Mouse (Mus musculus): ENCODE results near the gene Pax9. TPM values are rescaled to one million over a fixed set of nuclear protein-coding genes. Genes with fewer than 3 reads are reported as not detected.

Gene Pax9
- total and polyA plus RNA-seq, 3 experiments, result 0.06 TPM; not detected in 2

- Histone ChIP-seq H3K4me2 (ENCODE audit: insufficient read depth, low read depth, poor library complexity, severe bottlenecking) (no peak overlapping the region), H3K27me3 (replicated peaks) (no peaks in the 10 kb centered on the region), H3K27ac (ENCODE audit: insufficient read depth, low read depth) (no peak overlapping the region), H3K4me3 (replicated peaks in 1 of 3; ENCODE audit: low read depth in 2 of 3, low read length in 2 of 3, poor library complexity in 1 of 3) (no peak overlapping the region), H3K9me3 (replicated peaks; ENCODE audit: low read length) (no peaks in the 10 kb centered on the region), H3K9ac (ENCODE audit: insufficient read depth, low read depth) (no peak overlapping the region), H3K4me1 (ENCODE audit: control insufficient read depth in 1 of 2, insufficient read depth in 2 of 2) (peaks cover 0 to 15% of the 10 kb centered on the region in 2 experiments; a peak in 2 of 4 replicates), H3K79me2 (replicated peaks; ENCODE audit: control insufficient read depth, extremely low read depth, insufficient read depth, poor library complexity, severe bottlenecking) (no peaks in the 10 kb centered on the region), H3K36me3 (replicated peaks in 1 of 2; ENCODE audit: control insufficient read depth in 1 of 2, insufficient read depth in 1 of 2, low read length in 1 of 2) (no peaks in the 10 kb centered on the region)
- in situ Hi-C loops (cut with MboI; ENCODE audit: low pct_ligation_motif_present, low pct_unique_long_range_greater_than_20kb, low sequenced_read_pairs), result loop anchor here (25.0 kb wide), 1 partner anchor 498 kb away; the partner anchor contains the start of gene Slc25a21
- dilution Hi-C loops (cut with MboI; ENCODE audit: extremely low pct_ligation_motif_present, extremely low pct_unique_long_range_greater_than_20kb, low sequenced_read_pairs), result no loop called here
- TF ChIP-seq IRF4 (IDR thresholded peaks at IDR 0.05; ENCODE audit: low read depth, low read length), result no peak
- no peak for TF ChIP-seq TBP (conservative IDR thresholded peaks at IDR 0.05; ENCODE audit: low read depth, low read length)
- TF ChIP-seq CHD2 (IDR thresholded peaks at IDR 0.05; ENCODE audit: low read length), result no peak
- TF ChIP-seq POLR2AphosphoS2 (IDR thresholded peaks at IDR 0.05; ENCODE audit: low read depth, low read length), result no peak
- DNase-seq (ENCODE audit: extremely low read depth), result no peak
Observed at GRCm38 (mm10) chr12:56689736-56690135, 1.8 kb upstream of the Pax9 start.

DNA sequence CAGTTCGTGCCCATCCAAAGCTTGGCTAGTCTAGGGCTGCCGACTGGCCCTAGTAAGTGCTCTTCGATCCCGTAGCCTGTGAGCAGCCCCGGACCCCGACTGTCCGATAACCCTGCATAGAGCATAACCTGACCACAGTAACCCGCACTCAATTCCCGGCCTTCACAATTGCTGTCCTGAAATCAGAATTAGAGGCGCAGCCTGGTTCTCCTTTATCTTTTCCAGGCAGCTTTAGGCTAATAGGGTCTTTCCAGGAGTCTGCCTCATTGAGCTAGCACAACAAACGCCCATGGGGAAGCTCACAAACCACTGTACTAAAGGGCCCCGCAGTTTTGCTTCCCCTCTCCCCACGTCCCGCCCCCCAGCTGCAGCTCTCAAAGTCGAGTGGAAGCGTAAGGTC lies 1.2 kb upstream of the Pax9 start:
- no peak overlapping the region for H3K4me2 ChIP-seq (ENCODE audit: insufficient read depth, low read depth, poor library complexity, severe bottlenecking)
- no peaks in the 10 kb centered on the region for H3K79me2 ChIP-seq (replicated peaks; ENCODE audit: control insufficient read depth, extremely low read depth, insufficient read depth, poor library complexity, severe bottlenecking)
- H3K9ac ChIP-seq (ENCODE audit: insufficient read depth, low read depth), result no peak overlapping the region
- no peak overlapping the region for H3K4me3 ChIP-seq (replicated peaks in 1 of 3; ENCODE audit: low read depth in 2 of 3, low read length in 2 of 3, poor library complexity in 1 of 3)
- no peaks in the 10 kb centered on the region for H3K27me3 ChIP-seq (replicated peaks)
- no peak for DNase-seq (ENCODE audit: extremely low read depth)
- dilution Hi-C loops (cut with MboI; ENCODE audit: extremely low pct_ligation_motif_present, extremely low pct_unique_long_range_greater_than_20kb, low sequenced_read_pairs), result no loop called here
- peaks cover 0 to 15% of the 10 kb centered on the region in 2 experiments; a peak in 2 of 4 replicates for H3K4me1 ChIP-seq (ENCODE audit: control insufficient read depth in 1 of 2, insufficient read depth in 2 of 2)
- H3K9me3 ChIP-seq (replicated peaks; ENCODE audit: low read length), result no peaks in the 10 kb centered on the region
- TF ChIP-seq PAX5 (IDR thresholded peaks at IDR 0.05; ENCODE audit: low read length), result no peak
- no peak for TF ChIP-seq KAT2A (IDR thresholded peaks at IDR 0.05; ENCODE audit: insufficient replicate concordance, low read length)
- no peak for TF ChIP-seq RAD21 (IDR thresholded peaks at IDR 0.05; ENCODE audit: low read depth, low read length)
- no peak for TF ChIP-seq E2F4 (IDR thresholded peaks at IDR 0.05; ENCODE audit: insufficient replicate concordance, low read depth, low read length)
- TF ChIP-seq NRF1 (IDR thresholded peaks at IDR 0.05; ENCODE audit: low read depth, low read length), result no peak
- TF ChIP-seq CHD2 (IDR thresholded peaks at IDR 0.05; ENCODE audit: low read length), result no peak
- no peak for TF ChIP-seq SMC3 (IDR thresholded peaks at IDR 0.05; ENCODE audit: low read depth, low read length)
- TF ChIP-seq ETS1 (conservative IDR thresholded peaks at IDR 0.05; ENCODE audit: low read depth, low read length), result no peak
- no peak for TF ChIP-seq RCOR1 (conservative IDR thresholded peaks at IDR 0.05; ENCODE audit: low read depth, low read length)
- TF ChIP-seq ZC3H11A (IDR thresholded peaks at IDR 0.05; ENCODE audit: low read depth, low read length), result no peak
- in situ Hi-C loops (cut with MboI; ENCODE audit: low pct_ligation_motif_present, low pct_unique_long_range_greater_than_20kb, low sequenced_read_pairs), result loop anchor here (25.0 kb wide), 1 partner anchor 497 kb away; the partner anchor contains the start of gene Slc25a21
- H3K27ac ChIP-seq (ENCODE audit: insufficient read depth, low read depth), result no peak overlapping the region
- H3K36me3 ChIP-seq (replicated peaks in 1 of 2; ENCODE audit: control insufficient read depth in 1 of 2, insufficient read depth in 1 of 2, low read length in 1 of 2), result no peaks in the 10 kb centered on the region

DNA sequence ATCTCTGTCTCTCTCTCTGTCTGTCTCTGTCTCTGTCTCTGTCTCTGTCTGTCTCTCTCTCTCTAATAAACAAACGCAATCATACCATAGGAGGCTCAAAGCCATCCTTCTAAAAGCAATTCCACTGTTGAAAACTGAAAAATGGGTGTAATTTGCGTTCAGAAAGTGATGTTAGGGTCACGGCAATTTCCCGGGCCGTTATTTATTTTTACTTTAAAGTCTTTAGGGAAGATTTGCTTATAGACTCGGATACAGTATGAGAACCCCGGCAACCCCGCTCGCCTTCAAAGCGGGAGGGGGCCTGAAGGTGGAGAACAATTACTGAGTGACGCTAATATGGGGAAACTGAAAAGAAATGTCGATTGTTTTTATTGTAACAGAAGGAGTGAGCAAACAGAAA lies 566 bp upstream of the Pax9 start:
- Histone ChIP-seq H3K27ac (ENCODE audit: insufficient read depth, low read depth) (no peak overlapping the region), H3K9me3 (replicated peaks; ENCODE audit: low read length) (no peaks in the 10 kb centered on the region), H3K27me3 (replicated peaks) (no peaks in the 10 kb centered on the region), H3K9ac (ENCODE audit: insufficient read depth, low read depth) (no peak overlapping the region), H3K36me3 (replicated peaks in 1 of 2; ENCODE audit: control insufficient read depth in 1 of 2, insufficient read depth in 1 of 2, low read length in 1 of 2) (no peaks in the 10 kb centered on the region), H3K4me2 (ENCODE audit: insufficient read depth, low read depth, poor library complexity, severe bottlenecking) (no peak overlapping the region), H3K4me1 (ENCODE audit: control insufficient read depth in 1 of 2, insufficient read depth in 2 of 2) (peaks cover 0 to 10% of the 10 kb centered on the region in 2 experiments; a peak in 2 of 4 replicates), H3K4me3 (replicated peaks in 1 of 3; ENCODE audit: low read depth in 2 of 3, low read length in 2 of 3, poor library complexity in 1 of 3) (no peak overlapping the region), H3K79me2 (replicated peaks; ENCODE audit: control insufficient read depth, extremely low read depth, insufficient read depth, poor library complexity, severe bottlenecking) (no peaks in the 10 kb centered on the region)
- in situ Hi-C loops (cut with MboI; ENCODE audit: low pct_ligation_motif_present, low pct_unique_long_range_greater_than_20kb, low sequenced_read_pairs), result loop anchor here (25.0 kb wide), 1 partner anchor 496 kb away; the partner anchor contains the start of gene Slc25a21
- dilution Hi-C loops (cut with MboI; ENCODE audit: extremely low pct_ligation_motif_present, extremely low pct_unique_long_range_greater_than_20kb, low sequenced_read_pairs), result no loop called here
- DNase-seq (ENCODE audit: extremely low read depth), result no peak
- TF ChIP-seq POLR2AphosphoS2 (IDR thresholded peaks at IDR 0.05; ENCODE audit: low read depth, low read length) (no peak), JUN (IDR thresholded peaks at IDR 0.05; ENCODE audit: insufficient read depth, low read depth, low read length) (no peak), ZC3H11A (IDR thresholded peaks at IDR 0.05; ENCODE audit: low read depth, low read length) (no peak), ELF1 (IDR thresholded peaks at IDR 0.05; ENCODE audit: low read depth, low read length) (no peak), GABPA (IDR thresholded peaks at IDR 0.05; ENCODE audit: insufficient replicate concordance, low read depth, low read length) (no peak), CTCF (conservative IDR thresholded peaks at IDR 0.05 in 1 of 2, IDR thresholded peaks at IDR 0.05 in 1 of 2; ENCODE audit: low read depth in 2 of 2, low read length in 2 of 2) (no peak), MAFK (IDR thresholded peaks at IDR 0.05; ENCODE audit: insufficient replicate concordance, low read length) (no peak), HCFC1 (IDR thresholded peaks at IDR 0.05; ENCODE audit: low read depth, low read length) (no peak), MAZ (IDR thresholded peaks at IDR 0.05; ENCODE audit: low read depth, low read length) (no peak), UBTF (IDR thresholded peaks at IDR 0.05; ENCODE audit: low read depth, low read length) (no peak), ZNF384 (IDR thresholded peaks at IDR 0.05; ENCODE audit: low read depth, low read length) (no peak), KAT2A (IDR thresholded peaks at IDR 0.05; ENCODE audit: insufficient replicate concordance, low read length) (no peak), PAX5 (IDR thresholded peaks at IDR 0.05; ENCODE audit: low read length) (no peak), ETS1 (conservative IDR thresholded peaks at IDR 0.05; ENCODE audit: low read depth, low read length) (no peak), IRF4 (IDR thresholded peaks at IDR 0.05; ENCODE audit: low read depth, low read length) (no peak), MAX (IDR thresholded peaks at IDR 0.05; ENCODE audit: low read length) (no peak), E2F4 (IDR thresholded peaks at IDR 0.05; ENCODE audit: insufficient replicate concordance, low read depth, low read length) (no peak)
